Mouse (Mus musculus) embryo, embryonic 10.5 days (tissue): Measurements from ENCODE around the gene Plb1.

ENCODE experiments used
- DNase-seq: peaks from one replicate; pipeline ENCODE4 v3.0.0-alpha.2; 2015; ENCODE audit warnings: low spot score

Gene Plb1

DNA sequence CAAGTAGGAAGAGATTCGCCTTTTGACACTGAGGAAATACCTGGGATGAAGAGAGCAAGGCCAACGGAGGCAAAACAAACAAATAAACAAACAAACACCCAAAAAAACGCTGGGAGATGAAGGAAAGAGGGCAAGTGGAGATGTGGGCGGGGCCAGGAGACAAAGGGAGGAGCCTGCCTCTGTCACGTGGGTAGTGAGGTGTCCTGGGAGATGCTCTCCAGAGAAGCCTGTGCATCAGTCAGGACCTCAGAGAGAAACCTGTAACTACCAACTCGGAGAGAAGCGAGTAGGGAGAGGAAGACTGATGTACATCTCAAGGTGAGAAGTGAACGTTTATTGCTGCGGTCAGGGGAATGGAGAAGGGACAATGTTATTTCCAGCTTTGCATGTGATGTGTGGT is at the start of gene Plb1:
TSS of gene Plb1 (plus strand) at position 235 of the 400 bp plus-strand sequence.
- no peak for DNase-seq

- DNase-seq, result no peak
Observed at GRCm38 (mm10) chr5:32182885-32183629, 49.5 kb upstream of the Plb1 start.

DNA sequence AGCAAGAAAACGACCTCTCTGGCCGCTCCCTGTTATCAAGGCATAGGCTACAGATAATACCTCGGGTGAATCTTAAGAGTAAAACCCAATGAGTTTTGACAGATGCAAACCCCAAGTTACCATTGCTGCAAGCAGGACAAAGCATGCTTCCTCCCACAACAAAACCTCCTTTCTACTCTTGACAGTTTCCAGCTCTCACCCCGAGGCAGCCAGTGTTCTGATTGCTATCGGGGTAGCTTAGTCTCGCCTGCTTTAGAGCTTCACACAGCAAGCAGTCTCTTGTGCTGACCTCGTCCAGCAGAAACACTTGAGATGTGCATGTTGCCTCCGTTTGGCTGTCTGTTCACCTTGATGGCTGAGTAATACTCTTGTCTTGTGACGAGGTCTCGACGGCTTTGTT is 44.8 kb upstream of the Plb1 start:
- DNase-seq, result no peak

DNA sequence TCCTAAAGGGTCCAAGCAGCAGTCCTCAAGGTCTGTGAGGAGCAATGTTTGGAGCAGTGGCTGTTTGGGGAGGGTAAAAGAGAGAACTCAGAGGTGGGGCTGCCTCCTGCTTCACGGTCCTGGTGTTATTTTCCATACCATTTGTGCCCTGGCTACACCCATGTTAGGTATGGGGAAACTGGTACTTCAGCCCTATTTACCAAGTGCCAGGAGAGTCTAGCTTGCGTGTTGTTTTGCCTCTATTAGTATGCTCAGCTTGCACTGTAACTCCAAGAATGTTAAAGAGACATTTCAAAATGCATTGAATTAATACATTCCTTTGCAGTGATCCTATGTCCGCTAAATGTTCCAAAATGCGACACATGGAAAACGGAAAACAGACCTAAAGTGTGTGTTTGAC is 41.2 kb upstream of the Plb1 start:
- no peak for DNase-seq

DNA sequence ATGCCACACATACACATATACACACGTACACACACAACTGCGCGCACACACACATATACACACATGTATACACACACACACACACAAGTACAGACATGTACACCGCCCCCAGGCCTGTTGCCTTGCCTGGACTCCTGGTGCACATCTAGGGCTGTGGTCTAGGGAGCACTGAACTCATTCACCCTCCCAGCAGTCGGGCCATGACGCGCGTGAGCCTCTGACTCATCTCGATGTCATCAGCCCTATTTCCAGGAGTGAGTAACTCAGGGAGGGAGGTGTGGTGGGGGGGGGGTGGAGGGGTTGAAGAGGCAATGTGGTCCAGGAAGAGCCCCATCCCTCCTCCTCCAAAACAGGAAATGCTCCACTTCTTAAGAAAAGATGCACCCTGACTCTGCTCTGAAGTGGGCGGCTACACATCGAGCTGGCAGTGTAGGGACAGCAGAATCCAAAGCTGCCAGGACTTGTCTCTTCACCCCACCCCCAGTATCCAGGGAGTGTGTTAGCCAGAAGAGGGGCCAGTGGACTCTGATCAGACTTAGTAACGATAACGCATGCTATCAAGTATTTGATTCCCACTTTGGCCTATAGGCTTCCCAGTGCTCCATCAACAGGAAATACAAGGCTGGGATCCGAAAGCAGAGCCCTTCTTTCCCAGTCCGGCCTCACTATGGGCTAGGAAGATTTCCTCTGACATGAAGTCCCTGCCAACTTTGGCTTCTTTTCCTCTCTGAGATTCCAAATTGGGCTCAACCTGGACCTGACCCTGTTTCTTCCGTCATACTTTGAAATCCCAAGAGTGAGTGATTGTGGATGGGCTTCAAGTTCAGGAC is 40.3 kb upstream of the Plb1 start:
- no peak for DNase-seq

- no peak for DNase-seq
Observed at GRCm38 (mm10) chr5:32194236-32194635, 38.3 kb upstream of the Plb1 start.

GRCm38 (mm10) chr5:32195857-32196609 is 36.5 kb upstream of the Plb1 start:
- DNase-seq, result no peak

DNA sequence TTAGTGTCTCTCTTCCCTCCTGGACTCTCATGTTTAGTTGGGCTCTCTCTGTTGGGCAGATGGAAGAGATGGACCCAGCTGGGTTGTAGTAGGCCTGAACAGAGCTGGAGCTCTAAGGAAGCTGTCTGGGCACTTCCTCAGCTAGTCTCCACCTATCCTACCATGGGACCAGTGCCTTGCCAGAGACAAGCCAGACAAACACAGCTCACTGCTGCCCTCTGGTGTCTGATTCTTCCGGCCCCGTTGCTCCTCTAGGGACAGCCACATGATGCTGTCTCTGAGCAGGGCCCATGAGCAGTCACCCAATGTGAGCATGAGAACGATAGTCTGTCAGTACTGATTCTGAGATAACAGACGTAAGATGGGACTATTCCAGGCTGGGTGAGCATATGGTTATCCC is 34.8 kb upstream of the Plb1 start:
- DNase-seq, result peak; percentile 94

DNA sequence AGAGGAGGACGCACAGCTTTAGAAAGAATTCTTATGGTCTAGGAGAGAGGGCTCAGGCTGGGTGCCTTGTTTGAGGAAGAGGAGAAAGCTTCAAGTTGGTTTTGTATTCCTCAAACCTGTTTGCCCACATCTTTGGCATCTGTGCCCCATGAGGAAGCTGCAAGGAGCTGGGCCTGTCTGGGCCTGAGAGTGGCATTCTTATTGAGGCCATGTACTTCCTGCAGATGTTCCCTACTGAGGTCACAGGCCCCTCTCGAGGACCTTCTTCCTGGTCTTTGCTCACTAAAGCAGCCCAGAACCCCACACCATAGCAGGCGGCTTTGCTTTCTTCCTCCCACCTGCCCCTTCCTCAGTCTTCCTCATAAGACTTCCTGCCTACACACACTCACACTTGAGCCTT is 33.4 kb upstream of the Plb1 start:
- no peak for DNase-seq

- DNase-seq, result no peak
Observed at GRCm38 (mm10) chr5:32199594-32199993, 32.9 kb upstream of the Plb1 start.

DNA sequence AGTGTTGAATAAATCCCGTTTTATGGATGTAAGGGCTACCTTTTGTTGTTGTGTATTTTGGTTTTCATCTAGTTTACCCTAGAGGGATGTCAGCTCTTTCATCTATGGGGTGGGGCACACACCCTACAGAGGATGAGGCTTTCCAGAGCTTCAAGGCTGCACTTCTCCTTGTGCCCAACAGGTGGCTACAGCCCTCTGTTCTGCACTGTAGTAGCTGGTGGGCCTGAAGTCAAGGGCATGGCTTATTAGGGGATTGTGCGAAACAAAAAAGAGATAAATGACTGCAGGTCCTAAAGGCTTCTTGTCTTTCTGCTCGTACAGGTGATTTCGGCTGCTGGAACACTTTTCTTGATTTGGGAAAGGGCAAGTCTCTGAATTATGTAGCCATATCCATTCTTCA is 27.9 kb upstream of the Plb1 start:
- peak; percentile 46 for DNase-seq

GRCm38 (mm10) chr5:32206726-32207125 is 25.8 kb upstream of the Plb1 start:
- no peak for DNase-seq

GRCm38 (mm10) chr5:32208460-32208859 is 24.0 kb upstream of the Plb1 start:
- no peak for DNase-seq

- DNase-seq, result no peak
Observed at GRCm38 (mm10) chr5:32211011-32211410, 21.5 kb upstream of the Plb1 start.

DNA sequence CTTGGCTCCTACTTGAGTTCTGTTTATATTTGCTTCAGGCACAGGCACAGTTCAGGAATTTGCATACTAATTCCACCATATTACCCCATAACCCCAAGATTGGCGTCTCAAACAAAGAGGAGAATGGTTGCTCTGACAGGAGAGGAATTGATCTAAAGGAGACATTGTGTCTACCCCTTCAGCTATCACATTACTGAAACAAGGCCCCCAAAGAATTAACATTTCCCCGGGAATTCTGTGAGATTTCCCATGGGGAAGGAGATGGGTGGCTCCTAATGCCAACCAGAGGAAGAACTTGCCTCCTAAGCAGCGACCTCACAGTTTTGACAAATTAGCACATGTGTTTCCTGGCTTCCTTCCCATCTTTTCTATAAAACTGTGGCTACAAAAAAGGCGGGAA is 18.8 kb upstream of the Plb1 start:
- DNase-seq, result no peak

DNA sequence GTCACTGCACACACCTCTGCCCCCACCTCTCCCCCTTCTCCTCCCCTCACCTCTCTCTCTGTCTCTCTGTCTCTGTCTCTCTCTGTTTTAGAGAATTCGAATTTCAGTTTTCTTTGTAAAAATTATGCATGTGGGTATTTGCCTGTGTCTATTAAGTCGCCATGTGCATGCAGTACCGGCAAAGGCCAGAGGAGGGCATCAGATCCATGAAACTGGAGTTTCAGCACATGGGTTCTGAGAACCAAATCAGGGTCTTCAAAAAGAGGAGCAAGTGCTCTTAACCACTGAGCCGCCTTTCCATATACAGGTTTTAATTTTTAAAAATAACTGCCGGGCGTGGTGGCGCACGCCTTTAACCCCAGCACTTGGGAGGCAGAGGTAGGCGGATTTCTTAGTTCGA is 17.0 kb upstream of the Plb1 start:
- DNase-seq, result peak; percentile 78

DNA sequence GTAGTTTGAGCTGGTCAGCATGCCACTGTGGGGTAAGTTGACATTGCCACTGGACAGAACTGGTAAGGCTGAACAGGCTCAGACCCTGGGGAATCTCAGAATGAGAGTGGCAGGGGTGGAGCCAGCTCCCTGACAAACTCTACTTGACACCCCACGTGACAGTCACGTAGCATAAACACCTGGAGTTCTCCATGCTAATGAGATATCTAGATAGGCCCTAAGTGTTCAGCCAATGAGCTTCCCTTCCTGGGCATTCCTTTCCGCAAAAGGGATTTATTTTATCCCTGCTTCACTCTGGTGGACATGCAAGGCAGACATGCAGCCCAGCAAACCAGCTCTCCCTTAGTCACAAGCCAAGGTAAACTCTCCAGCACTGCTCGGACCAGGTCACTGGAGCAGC is 16.0 kb upstream of the Plb1 start:
- DNase-seq, result no peak

DNA sequence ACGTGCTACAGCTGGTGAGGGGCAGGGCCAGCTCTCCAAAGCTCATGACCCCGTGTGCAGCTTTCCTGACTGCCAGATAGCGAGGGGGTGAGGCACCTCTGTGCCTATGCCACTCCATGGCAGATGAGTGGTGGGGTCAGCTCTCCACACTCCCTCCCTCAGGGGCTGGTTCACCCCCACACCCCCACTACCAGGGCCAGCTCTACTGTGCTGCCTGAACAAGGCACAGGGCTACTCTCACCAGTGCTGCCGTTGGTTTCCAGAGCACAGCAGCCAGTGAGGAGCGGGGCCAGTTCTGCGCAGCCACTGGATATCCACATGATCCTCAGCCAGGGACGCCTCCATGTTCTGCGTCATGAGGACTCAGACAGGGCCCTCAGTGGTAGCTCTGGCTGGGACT is 15.0 kb upstream of the Plb1 start:
- no peak for DNase-seq

- DNase-seq, result peak; percentile 60
Observed at GRCm38 (mm10) chr5:32230372-32230771, 2.1 kb upstream of the Plb1 start.

DNA sequence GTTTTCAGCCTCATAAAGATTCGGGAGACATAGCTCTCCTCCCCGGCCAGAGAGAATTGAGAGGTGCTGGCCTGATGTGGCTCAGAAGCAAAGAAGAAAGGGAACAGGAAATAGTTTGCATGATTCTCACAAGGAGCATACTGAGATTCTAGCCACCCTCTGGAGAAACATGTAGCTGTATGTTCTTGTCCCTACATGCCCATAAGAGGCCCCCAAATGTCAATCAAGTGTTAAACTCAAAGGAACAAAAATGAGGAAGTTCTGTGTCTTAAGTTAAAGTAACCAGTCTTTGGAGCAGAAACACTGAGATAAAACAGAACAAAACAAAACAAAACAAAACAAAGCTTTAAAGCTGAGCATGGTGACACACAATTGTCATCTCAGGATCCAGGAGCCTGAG is 6.8 kb downstream of the Plb1 start:
- no peak for DNase-seq

GRCm38 (mm10) chr5:32240741-32241140 is 8.2 kb downstream of the Plb1 start:
- no peak for DNase-seq

GRCm38 (mm10) chr5:32243286-32243885 is 10.9 kb downstream of the Plb1 start:
- DNase-seq, result no peak
